Mouse (Mus musculus): ENCODE data around the gene Gdf1. TPM values are rescaled to one million over a fixed set of nuclear protein-coding genes. Genes with fewer than 3 reads are reported as not detected.

Gene Gdf1
- polyA plus RNA-seq, 1 experiment, result not detected

DNA sequence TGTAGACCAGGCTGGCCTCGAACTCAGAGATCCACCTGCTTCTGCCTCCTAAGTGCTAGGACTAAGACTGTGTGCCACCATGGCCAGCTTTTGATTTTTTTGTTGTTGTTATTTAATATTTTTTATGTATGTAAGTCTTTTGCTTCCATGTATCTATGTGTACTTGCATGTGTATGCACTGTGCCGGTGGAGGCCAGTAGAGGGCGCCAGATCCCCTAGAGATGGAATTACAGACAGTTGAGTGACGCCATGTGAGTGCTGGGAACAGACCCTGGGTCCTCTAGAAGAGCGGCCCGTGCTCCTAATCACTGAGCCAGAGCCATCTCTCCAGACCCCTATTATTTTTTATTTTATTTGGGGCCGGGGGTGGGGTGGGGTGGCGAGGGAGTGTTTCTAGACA is 42.9 kb upstream of the Gdf1 start:
- H3K27me3 ChIP-seq (replicated peaks; ENCODE audit: control insufficient read depth, insufficient read depth, low read length), result no peaks in the 10 kb centered on the region
- H3K4me1 ChIP-seq (ENCODE audit: control insufficient read depth, insufficient read depth, low read length), result peaks cover 4% of the 10 kb centered on the region; the same call in 1 of the 2 replicates
- no peak overlapping the region for H3K4me3 ChIP-seq (ENCODE audit: insufficient read depth, low read depth, low read length)
- DNase-seq, result no peak
- no peak for TF ChIP-seq POLR2A (IDR thresholded peaks at IDR 0.05; ENCODE audit: low read depth, low read length)
- TF ChIP-seq CTCF (conservative IDR thresholded peaks at IDR 0.05; ENCODE audit: insufficient read depth, insufficient read length, low read depth, low read length), result peak; percentile 42
- H3K27ac ChIP-seq (ENCODE audit: insufficient read depth, low read depth, low read length), result no peak overlapping the region
- 89% methylated on average over 8 of the region's 8 CpGs for WGBS
- no peaks in the 10 kb centered on the region for H3K36me3 ChIP-seq (ENCODE audit: control insufficient read depth, insufficient read depth, low read length)

DNA sequence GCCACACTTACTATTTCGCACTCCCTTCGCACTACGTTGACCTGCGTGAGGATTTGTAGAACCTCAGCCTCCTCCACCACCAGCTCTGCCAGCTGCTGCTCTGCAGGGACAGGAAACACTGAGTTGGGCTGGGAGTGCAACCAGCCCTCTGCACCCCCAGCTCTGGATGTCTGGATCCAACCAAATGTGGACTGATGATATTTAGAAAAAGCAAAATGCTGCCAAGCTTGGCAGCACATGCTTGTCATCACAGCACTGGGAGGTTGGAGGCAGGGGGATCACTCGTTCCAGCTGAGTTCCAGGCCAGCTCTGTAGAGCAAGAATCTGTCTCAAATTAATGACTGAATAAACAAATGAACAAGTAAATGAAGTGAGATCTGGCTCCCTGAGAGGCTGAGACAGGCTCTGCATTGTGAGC is 35.6 kb upstream of the Gdf1 start:
- TF ChIP-seq POLR2A (IDR thresholded peaks at IDR 0.05; ENCODE audit: low read depth, low read length) (no peak), CTCF (conservative IDR thresholded peaks at IDR 0.05; ENCODE audit: insufficient read depth, insufficient read length, low read depth, low read length) (no peak)
- 41% methylated on average over 5 of the region's 5 CpGs for WGBS
- H3K36me3 ChIP-seq (ENCODE audit: control insufficient read depth, insufficient read depth, low read length), result no peaks in the 10 kb centered on the region; the same call in 1 of the 2 replicates
- no peaks in the 10 kb centered on the region for H3K4me1 ChIP-seq (ENCODE audit: control insufficient read depth, insufficient read depth, low read length)
- DNase-seq, result no peak
- no peak overlapping the region for H3K4me3 ChIP-seq (ENCODE audit: insufficient read depth, low read depth, low read length)
- H3K27ac ChIP-seq (ENCODE audit: insufficient read depth, low read depth, low read length), result no peak overlapping the region
- no peaks in the 10 kb centered on the region for H3K27me3 ChIP-seq (replicated peaks; ENCODE audit: control insufficient read depth, insufficient read depth, low read length)

DNA sequence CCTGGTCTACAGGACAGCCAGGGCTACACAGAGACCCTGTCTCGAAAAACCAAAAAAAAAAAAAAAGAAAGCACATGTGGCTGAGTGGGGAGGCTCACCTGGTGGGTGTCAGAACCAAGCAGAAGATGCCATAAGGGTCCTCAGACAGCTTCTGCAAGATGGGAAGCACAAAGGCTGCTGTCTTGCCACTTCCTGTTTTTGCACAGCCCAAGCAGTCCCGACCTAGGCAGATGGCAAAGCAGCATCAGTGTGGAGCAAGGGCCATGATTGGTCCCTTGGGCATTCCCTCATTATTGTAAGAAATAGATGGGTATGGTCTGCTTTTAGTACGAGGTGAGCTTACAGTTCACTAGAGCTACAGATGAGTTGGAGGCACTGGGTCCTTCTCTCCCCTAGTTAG is 28.7 kb upstream of the Gdf1 start:
- no peaks in the 10 kb centered on the region for H3K36me3 ChIP-seq (ENCODE audit: control insufficient read depth, insufficient read depth, low read length)
- no peak overlapping the region for H3K27ac ChIP-seq (ENCODE audit: insufficient read depth, low read depth, low read length)
- H3K4me3 ChIP-seq (ENCODE audit: insufficient read depth, low read depth, low read length), result no peak overlapping the region
- DNase-seq, result no peak
- WGBS, result 75% methylated on average over 3 of the region's 3 CpGs
- no peaks in the 10 kb centered on the region for H3K27me3 ChIP-seq (replicated peaks; ENCODE audit: control insufficient read depth, insufficient read depth, low read length)
- peaks cover 6% of the 10 kb centered on the region for H3K4me1 ChIP-seq (ENCODE audit: control insufficient read depth, insufficient read depth, low read length)
- TF ChIP-seq CTCF (conservative IDR thresholded peaks at IDR 0.05; ENCODE audit: insufficient read depth, insufficient read length, low read depth, low read length), result no peak
- no peak for TF ChIP-seq POLR2A (IDR thresholded peaks at IDR 0.05; ENCODE audit: low read depth, low read length)

DNA sequence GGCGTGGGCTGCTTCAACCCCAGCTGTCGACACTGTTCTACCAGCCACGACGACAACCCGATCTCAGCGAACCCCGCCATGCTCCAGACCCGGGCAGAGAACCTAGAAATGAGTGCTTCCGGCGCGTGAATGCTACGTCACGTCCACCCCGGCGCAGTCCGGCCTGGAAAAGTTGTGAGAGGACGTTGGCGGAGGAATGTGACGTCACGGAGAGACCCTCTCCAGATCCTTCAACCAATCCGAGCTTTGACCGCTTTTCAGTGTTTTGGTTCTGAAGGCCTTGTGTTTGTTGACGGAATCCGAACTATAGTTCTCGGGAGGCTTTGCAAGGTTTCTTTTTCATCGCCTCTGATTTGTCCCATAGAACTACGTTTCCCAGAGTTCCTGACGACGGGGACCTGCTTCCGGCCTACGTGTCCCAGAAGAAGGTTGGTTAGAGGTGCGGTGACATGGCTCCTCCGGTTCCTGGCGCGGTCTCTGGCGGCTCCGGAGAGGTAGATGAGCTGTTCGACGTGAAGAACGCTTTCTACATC is 27.2 kb upstream of the Gdf1 start, which contains the start of the genes Ddx49 and Cope:
Ddx49 (minus strand) TSS at position 132 of the 533 bp plus-strand sequence.
Cope (plus strand) TSS at position 161 of the 533 bp plus-strand sequence.
- Histone ChIP-seq H3K27me3 (replicated peaks; ENCODE audit: control insufficient read depth, insufficient read depth, low read length) (no peaks in the 10 kb centered on the region), H3K36me3 (ENCODE audit: control insufficient read depth, insufficient read depth, low read length) (no peaks in the 10 kb centered on the region), H3K4me3 (ENCODE audit: insufficient read depth, low read depth, low read length) (peak within 1 kb of the TSS; percentile 95), H3K4me1 (ENCODE audit: control insufficient read depth, insufficient read depth, low read length) (peaks cover 6% of the 10 kb centered on the region), H3K27ac (ENCODE audit: insufficient read depth, low read depth, low read length) (peak within 1 kb of the TSS; percentile 93)
- TF ChIP-seq CTCF (conservative IDR thresholded peaks at IDR 0.05; ENCODE audit: insufficient read depth, insufficient read length, low read depth, low read length) (no peak), POLR2A (IDR thresholded peaks at IDR 0.05; ENCODE audit: low read depth, low read length) (peak; percentile 61)
- WGBS, result under 1% methylated on average over 40 of the region's 40 CpGs
- DNase-seq, result peak; percentile 97

DNA sequence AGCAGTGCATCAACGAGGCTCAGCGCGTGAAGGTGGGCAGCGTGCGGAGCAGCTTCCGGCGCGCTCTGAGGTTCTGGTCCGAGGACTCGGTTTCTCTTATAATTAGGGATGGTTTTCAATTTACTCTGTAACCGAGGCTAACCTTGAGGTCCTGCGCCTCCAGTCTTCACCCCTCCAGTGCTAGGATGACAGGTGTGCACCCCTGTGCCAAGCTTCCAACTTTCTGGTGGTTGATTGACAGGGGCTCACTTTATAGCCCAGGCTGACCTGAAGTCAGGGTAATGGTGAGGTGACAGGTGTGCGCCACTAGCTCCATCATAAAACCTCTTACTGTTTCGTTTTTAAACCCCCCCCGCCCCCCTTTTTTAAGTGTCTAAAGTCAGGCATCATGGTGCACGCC is 26.7 kb upstream of the Gdf1 start:
- Histone ChIP-seq H3K27me3 (replicated peaks; ENCODE audit: control insufficient read depth, insufficient read depth, low read length) (no peaks in the 10 kb centered on the region), H3K4me1 (ENCODE audit: control insufficient read depth, insufficient read depth, low read length) (peaks cover 6% of the 10 kb centered on the region), H3K27ac (ENCODE audit: insufficient read depth, low read depth, low read length) (peak overlapping the region; percentile 93), H3K4me3 (ENCODE audit: insufficient read depth, low read depth, low read length) (peak overlapping the region; percentile 95), H3K36me3 (ENCODE audit: control insufficient read depth, insufficient read depth, low read length) (no peaks in the 10 kb centered on the region)
- 2% methylated on average over 16 of the region's 16 CpGs for WGBS
- TF ChIP-seq CTCF (conservative IDR thresholded peaks at IDR 0.05; ENCODE audit: insufficient read depth, insufficient read length, low read depth, low read length), result no peak
- no peak for TF ChIP-seq POLR2A (IDR thresholded peaks at IDR 0.05; ENCODE audit: low read depth, low read length)
- DNase-seq, result no peak

DNA sequence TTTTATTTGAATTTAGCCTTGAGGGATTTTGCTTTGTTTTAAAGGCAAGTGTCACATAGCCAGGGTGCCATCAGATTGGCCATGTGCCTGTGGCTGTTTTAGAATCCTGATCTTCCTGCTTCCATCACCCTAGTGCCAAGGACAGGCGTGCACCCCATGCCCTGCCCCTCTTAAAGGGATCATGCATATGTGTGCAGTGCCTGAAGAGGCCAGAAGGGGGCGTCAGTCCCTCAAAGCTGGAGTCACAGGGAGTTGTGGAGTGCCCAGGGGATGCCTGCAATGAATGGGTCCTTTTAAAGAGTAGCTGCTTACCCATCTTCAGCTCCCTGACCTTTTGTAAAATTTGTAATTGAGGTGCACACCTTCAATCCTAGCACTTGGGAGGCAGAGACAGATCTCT is 20.3 kb upstream of the Gdf1 start:
- Histone ChIP-seq H3K4me1 (ENCODE audit: control insufficient read depth, insufficient read depth, low read length) (no peaks in the 10 kb centered on the region), H3K4me3 (ENCODE audit: insufficient read depth, low read depth, low read length) (no peak overlapping the region), H3K36me3 (ENCODE audit: control insufficient read depth, insufficient read depth, low read length) (no peaks in the 10 kb centered on the region), H3K27ac (ENCODE audit: insufficient read depth, low read depth, low read length) (no peak overlapping the region), H3K27me3 (replicated peaks; ENCODE audit: control insufficient read depth, insufficient read depth, low read length) (no peaks in the 10 kb centered on the region)
- WGBS, result 40% methylated on average over 2 of the region's 2 CpGs
- TF ChIP-seq POLR2A (IDR thresholded peaks at IDR 0.05; ENCODE audit: low read depth, low read length) (no peak), CTCF (conservative IDR thresholded peaks at IDR 0.05; ENCODE audit: insufficient read depth, insufficient read length, low read depth, low read length) (peak; percentile 56)
- no peak for DNase-seq

DNA sequence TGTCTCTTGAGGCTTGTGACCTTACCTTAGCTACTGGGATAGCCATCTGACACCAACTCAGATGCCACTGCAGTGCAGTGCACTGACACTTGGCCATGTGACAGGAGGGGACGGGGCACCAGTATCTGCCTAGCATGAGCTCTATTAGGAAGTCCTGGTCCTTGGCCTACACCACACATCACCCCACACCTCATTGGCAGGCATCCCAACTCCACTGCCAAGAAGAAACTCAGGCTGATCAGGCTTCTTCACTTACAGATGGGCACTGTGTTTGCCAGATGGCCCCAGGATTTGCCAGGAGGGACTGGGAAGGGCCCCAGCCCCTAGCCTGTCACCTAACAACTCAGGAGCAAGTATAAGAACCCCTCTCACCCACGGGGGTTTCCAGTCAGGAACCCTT is 16.2 kb upstream of the Gdf1 start:
- Histone ChIP-seq H3K36me3 (ENCODE audit: control insufficient read depth, insufficient read depth, low read length) (no peaks in the 10 kb centered on the region), H3K4me1 (ENCODE audit: control insufficient read depth, insufficient read depth, low read length) (0 out of 2 replicates have a peak, but pooled peaks cover 3% of the 10 kb centered on the region), H3K4me3 (ENCODE audit: insufficient read depth, low read depth, low read length) (no peak overlapping the region), H3K27me3 (replicated peaks; ENCODE audit: control insufficient read depth, insufficient read depth, low read length) (no peaks in the 10 kb centered on the region), H3K27ac (ENCODE audit: insufficient read depth, low read depth, low read length) (no peak overlapping the region)
- 68% methylated on average over 2 of the region's 2 CpGs for WGBS
- TF ChIP-seq CTCF (conservative IDR thresholded peaks at IDR 0.05; ENCODE audit: insufficient read depth, insufficient read length, low read depth, low read length) (no peak), POLR2A (IDR thresholded peaks at IDR 0.05; ENCODE audit: low read depth, low read length) (no peak)
- no peak for DNase-seq
